Mouse (Mus musculus) limb, embryonic 14.5 days (tissue): ENCODE results near the gene Pdzd2. TPM values are rescaled to one million over a fixed set of nuclear protein-coding genes. Genes with fewer than 3 reads are reported as not detected.

ENCODE experiments used
- ATAC-seq: fragments of 200-750 bp; cut with Nextera tagmentation; 2 replicates; pipeline ENCODE4 v1.8.0; 2017; ENCODE audit warnings: low read depth, moderate number of reproducible peaks, moderate TSS enrichment; ENCODE audit not compliant: low FRiP score
- DNase-seq: peaks from one replicate; pipeline ENCODE4 v3.0.0-alpha.2; 2015; ENCODE audit warnings: low spot score
- H3K27ac ChIP-seq: fragments of 300-500 bp; sonication (generic); replicated peaks from 2 replicates; pipeline ENCODE4 v1.5.1; 2014; ENCODE audit warnings: low read depth, mild to moderate bottlenecking, low read length, moderate library complexity, mixed read lengths
- H3K27me3 ChIP-seq: fragments of 300-500 bp; sonication (generic); 2 replicates; pipeline ENCODE4 v1.6.1; 2014; ENCODE audit warnings: low read length, mixed read lengths; ENCODE audit not compliant: control insufficient read depth, insufficient read depth
- H3K36me3 ChIP-seq: fragments of 300-500 bp; sonication (generic); 2 replicates; pipeline ENCODE4 v1.6.1; 2014; ENCODE audit warnings: mild to moderate bottlenecking, low read length, moderate library complexity, mixed read lengths; ENCODE audit not compliant: control insufficient read depth, insufficient read depth
- H3K4me1 ChIP-seq: fragments of 300-500 bp; sonication (generic); 2 replicates; pipeline ENCODE4 v1.6.1; 2014; ENCODE audit warnings: antibody characterized with exemption, low read length, mixed read lengths; ENCODE audit not compliant: control insufficient read depth, insufficient read depth
- H3K4me2 ChIP-seq: fragments of 300-500 bp; sonication (generic); replicated peaks from 2 replicates; pipeline ENCODE4 v1.6.1; 2014; ENCODE audit warnings: low read depth, mild to moderate bottlenecking, low read length, moderate library complexity; ENCODE audit not compliant: severe bottlenecking
- H3K4me3 ChIP-seq: fragments of 300-500 bp; sonication (generic); replicated peaks from 2 replicates; pipeline ENCODE4 v1.5.1; 2014; ENCODE audit warnings: low read length
- H3K9ac ChIP-seq: fragments of 300-500 bp; sonication (generic); 2 replicates; pipeline ENCODE4 v1.6.1; 2014; ENCODE audit warnings: mild to moderate bottlenecking, low read depth, low read length, moderate library complexity; ENCODE audit not compliant: severe bottlenecking
- H3K9me3 ChIP-seq: fragments of 300-500 bp; sonication (generic); 2 replicates; pipeline ENCODE4 v1.6.1; 2016; ENCODE audit warnings: low read length; ENCODE audit not compliant: control insufficient read depth
- POLR2A ChIP-seq: fragments of 200-500 bp; IDR thresholded peaks from 2 replicates; pipeline ENCODE4 v1.8.0; 2012; ENCODE audit warnings: inconsistent platforms, mild to moderate bottlenecking, moderate library complexity, borderline replicate concordance; ENCODE audit not compliant: insufficient read depth, insufficient read length; ENCODE audit errors: extremely low read depth
- WGBS: fragments of 180-500 bp; shearing (Covaris S2); extraction: QIAGEN DNeasy Blood & Tissue Kit; methylation state at CpG from one replicate; pipeline ENCODE4 v1.1.7; 2014; 5-methylcytosine and 5-hydroxymethylcytosine counted together
- polyA plus RNA-seq, 2 experiments: library from polyadenylated mRNA; depleted of rRNA in 1 of 2; stranded (reverse) in 1 of 2; unstranded in 1 of 2; fragments of >200 nt; fragmentation: Nextera tagmentation in 1 of 2; extraction: Ambion mirVana in 1 of 2; gene quantifications; 2 replicates each; pipeline versions ENCODE4 v1.2.1 to v1.2.3; 2012 to 2014

The Pdzd2 gene
- polyA plus RNA-seq, 2 experiments, result 14.6 to 26.4 TPM

DNA sequence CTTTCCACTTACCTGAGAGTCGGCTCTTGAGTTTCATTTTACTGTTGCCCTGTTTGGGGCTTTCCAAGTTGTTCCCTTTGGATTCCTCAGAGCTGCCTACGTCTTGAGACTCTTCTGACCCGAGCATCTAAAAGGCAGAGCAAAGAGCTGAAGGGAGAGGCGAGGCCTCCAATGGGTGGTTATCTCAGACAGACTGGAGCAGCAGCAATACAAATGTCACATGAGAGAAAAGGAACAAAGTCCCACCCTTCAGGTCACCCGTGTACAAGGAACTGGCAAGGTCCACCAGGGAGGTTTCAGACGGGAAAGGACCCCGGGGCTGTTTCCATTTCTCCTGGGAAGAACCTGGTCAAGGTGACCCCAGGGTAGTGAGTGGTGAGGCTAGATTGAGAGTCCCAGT is 320.3 kb downstream of the Pdzd2 start:
- TF ChIP-seq POLR2A, result no peak
- Histone ChIP-seq H3K27me3 (no peaks in the 10 kb centered on the region), H3K4me3 (no peak overlapping the region), H3K9ac (no peak overlapping the region), H3K4me1 (no peaks in the 10 kb centered on the region), H3K4me2 (no peak overlapping the region), H3K36me3 (no peaks in the 10 kb centered on the region), H3K9me3 (no peaks in the 10 kb centered on the region), H3K27ac (no peak overlapping the region)
- WGBS, result 76% methylated on average over 7 of the region's 7 CpGs
- DNase-seq, result no peak
- no peak for ATAC-seq

DNA sequence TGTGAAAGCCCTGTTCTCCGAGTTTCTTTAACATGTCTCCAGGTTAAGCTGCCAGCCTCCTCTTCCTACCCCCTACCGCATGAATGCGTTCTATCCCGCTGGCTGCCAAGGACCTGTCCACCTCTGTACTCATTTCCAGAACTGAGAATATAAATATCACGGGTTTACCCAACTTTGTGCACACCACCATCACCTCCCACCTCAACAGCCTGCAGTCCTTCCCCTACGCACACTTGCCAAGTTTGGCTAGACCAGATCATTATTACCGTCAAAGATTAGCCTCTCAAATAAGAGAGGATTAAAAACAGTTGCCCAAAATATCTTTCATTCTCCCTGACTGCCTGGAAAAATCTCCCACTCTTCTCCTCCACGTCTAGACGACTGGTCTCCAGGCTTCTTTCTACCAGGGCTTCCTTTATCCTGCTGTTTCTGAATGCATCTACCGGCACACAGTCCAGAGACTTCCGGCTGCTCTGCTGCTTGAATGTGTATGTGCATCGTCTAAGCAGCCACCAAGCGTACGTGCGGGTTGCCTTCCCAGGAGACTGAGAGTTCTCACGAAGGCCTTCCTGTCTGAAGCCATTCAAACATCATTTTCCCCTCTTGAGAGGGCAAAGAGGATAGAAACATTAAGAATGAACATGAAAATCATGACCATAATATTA is 324.1 kb downstream of the Pdzd2 start:
- DNase-seq (no peak), ATAC-seq (no peak)
- TF ChIP-seq POLR2A, result no peak
- no peaks in the 10 kb centered on the region for H3K27me3 ChIP-seq
- no peaks in the 10 kb centered on the region for H3K4me1 ChIP-seq
- H3K27ac ChIP-seq, result no peak overlapping the region
- no peaks in the 10 kb centered on the region for H3K36me3 ChIP-seq
- no peaks in the 10 kb centered on the region for H3K9me3 ChIP-seq
- WGBS, result 85% methylated on average over 16 of the region's 16 CpGs
- no peak overlapping the region for H3K9ac ChIP-seq
- no peak overlapping the region for H3K4me3 ChIP-seq
- H3K4me2 ChIP-seq, result no peak overlapping the region

- 85% methylated on average over 6 of the region's 6 CpGs for WGBS
These were observed 325.0 kb downstream of the Pdzd2 start for GRCm38 (mm10) chr15:12414696-12415095.

GRCm38 (mm10) chr15:12408205-12408604 is 331.5 kb downstream of the Pdzd2 start:
- ATAC-seq (peak; percentile 44; the same call in 1 of the 2 replicates), DNase-seq (no peak)
- H3K27ac ChIP-seq, result no peak overlapping the region
- no peaks in the 10 kb centered on the region for H3K27me3 ChIP-seq
- H3K9me3 ChIP-seq, result no peaks in the 10 kb centered on the region
- 68% methylated on average over 8 of the region's 8 CpGs for WGBS
- no peak for TF ChIP-seq POLR2A
- no peak overlapping the region for H3K4me2 ChIP-seq
- peaks cover 3% of the 10 kb centered on the region; the same call in 1 of the 2 replicates for H3K36me3 ChIP-seq
- no peaks in the 10 kb centered on the region for H3K4me1 ChIP-seq
- no peak overlapping the region for H3K4me3 ChIP-seq
- no peak overlapping the region for H3K9ac ChIP-seq

More at GRCm38 (mm10) chr15:12414696-12415095, 325.0 kb downstream of the Pdzd2 start:
- Histone ChIP-seq H3K4me3 (no peak overlapping the region), H3K9ac (no peak overlapping the region), H3K9me3 (no peaks in the 10 kb centered on the region), H3K4me1 (no peaks in the 10 kb centered on the region), H3K27ac (no peak overlapping the region), H3K36me3 (no peaks in the 10 kb centered on the region), H3K27me3 (no peaks in the 10 kb centered on the region), H3K4me2 (no peak overlapping the region)
- no peak for DNase-seq
- ATAC-seq, result no peak
- TF ChIP-seq POLR2A, result no peak

GRCm38 (mm10) chr15:12405592-12405991 is 334.1 kb downstream of the Pdzd2 start:
- peaks cover 7% of the 10 kb centered on the region; the same call in 1 of the 2 replicates for H3K36me3 ChIP-seq
- no peak overlapping the region for H3K4me2 ChIP-seq
- ATAC-seq, result no peak
- WGBS, result 83% methylated on average over 5 of the region's 5 CpGs
- H3K27ac ChIP-seq, result no peak overlapping the region
- no peaks in the 10 kb centered on the region for H3K27me3 ChIP-seq
- no peak overlapping the region for H3K4me3 ChIP-seq
- H3K9ac ChIP-seq, result no peak overlapping the region
- H3K9me3 ChIP-seq, result no peaks in the 10 kb centered on the region
- no peak for DNase-seq
- TF ChIP-seq POLR2A, result no peak
- H3K4me1 ChIP-seq, result no peaks in the 10 kb centered on the region
